Mouse (Mus musculus) heart, embryonic 15.5 days (tissue): ENCODE measurements at regions not wholly inside any gene's neighbourhood (a gene's known extent, or its start where the extent isn't known, plus 50 kb on each side); places are given as distances from the start of the nearest gene placed in this dataset.

Experiments
- ATAC-seq: fragments of 200-750 bp; cut with Nextera tagmentation; replicated peaks from 2 replicates; pipeline ENCODE4 v1.8.0; 2017; ENCODE audit warnings: low read depth, moderate TSS enrichment; ENCODE audit not compliant: insufficient number of reproducible peaks, insufficient read depth, low FRiP score
- H3K27ac ChIP-seq: fragments of 300-500 bp; sonication (generic); 2 replicates; pipeline ENCODE4 v1.5.1; 2015; ENCODE audit warnings: mild to moderate bottlenecking, inconsistent platforms
- H3K27me3 ChIP-seq: fragments of 300-500 bp; sonication (generic); 2 replicates; pipeline ENCODE4 v1.6.1; 2015; ENCODE audit warnings: inconsistent platforms
- H3K36me3 ChIP-seq: fragments of 300-500 bp; sonication (generic); 2 replicates; pipeline ENCODE4 v1.6.1; 2015; ENCODE audit warnings: mild to moderate bottlenecking, inconsistent platforms
- H3K4me1 ChIP-seq: fragments of 300-500 bp; sonication (generic); replicated peaks from 2 replicates; pipeline ENCODE4 v1.6.1; 2015; ENCODE audit warnings: inconsistent platforms
- H3K4me2 ChIP-seq: fragments of 300-500 bp; sonication (generic); 2 replicates; pipeline ENCODE4 v1.6.1; 2015; ENCODE audit warnings: inconsistent platforms, mild to moderate bottlenecking, moderate library complexity
- H3K4me3 ChIP-seq: fragments of 300-500 bp; sonication (generic); 2 replicates; pipeline ENCODE4 v1.5.1; 2015; ENCODE audit warnings: mild to moderate bottlenecking, inconsistent platforms
- H3K9ac ChIP-seq: fragments of 300-500 bp; sonication (generic); 2 replicates; pipeline ENCODE4 v1.6.1; 2015; ENCODE audit warnings: mild to moderate bottlenecking, inconsistent platforms
- H3K9me3 ChIP-seq: fragments of 300-500 bp; sonication (generic); replicated peaks from 2 replicates; pipeline ENCODE4 v1.6.1; 2016; ENCODE audit warnings: inconsistent platforms
- WGBS: fragments of 180-500 bp; shearing (Covaris S2); methylation state at CpG from one replicate; pipeline ENCODE4 v1.1.7; 2015; ENCODE audit warnings: mixed read lengths; 5-methylcytosine and 5-hydroxymethylcytosine counted together

- H3K36me3 ChIP-seq, result no peaks in the 10 kb centered on the region
- H3K4me2 ChIP-seq, result no peak overlapping the region
- H3K27me3 ChIP-seq, result no peaks in the 10 kb centered on the region
- H3K4me1 ChIP-seq, result no peaks in the 10 kb centered on the region
- ATAC-seq, result no peak
- no peaks in the 10 kb centered on the region for H3K9me3 ChIP-seq
- no peak overlapping the region for H3K27ac ChIP-seq
- WGBS, result 11% methylated on average over 3 of the region's 3 CpGs
- H3K9ac ChIP-seq, result no peak overlapping the region
- H3K4me3 ChIP-seq, result no peak overlapping the region
Measured at GRCm38 (mm10) chr8:56682564-56682963, 131.7 kb downstream of the Fbxo8 start.

GRCm38 (mm10) chr8:56684352-56684751 is 133.5 kb downstream of the Fbxo8 start:
- no peak overlapping the region for H3K4me2 ChIP-seq
- WGBS, result 66% methylated on average over 7 of the region's 7 CpGs
- no peaks in the 10 kb centered on the region for H3K9me3 ChIP-seq
- H3K4me3 ChIP-seq, result no peak overlapping the region
- no peak for ATAC-seq
- H3K27me3 ChIP-seq, result no peaks in the 10 kb centered on the region
- no peak overlapping the region for H3K9ac ChIP-seq
- no peaks in the 10 kb centered on the region for H3K4me1 ChIP-seq
- no peak overlapping the region for H3K27ac ChIP-seq
- H3K36me3 ChIP-seq, result no peaks in the 10 kb centered on the region

GRCm38 (mm10) chr8:56695436-56695835 is 144.5 kb downstream of the Fbxo8 start:
- no peak overlapping the region for H3K9ac ChIP-seq
- H3K4me1 ChIP-seq, result no peaks in the 10 kb centered on the region
- H3K4me2 ChIP-seq, result no peak overlapping the region
- whole genome bisulfite sequencing, result 86% methylated on average over 1 of the region's 1 CpGs
- H3K36me3 ChIP-seq, result no peaks in the 10 kb centered on the region
- ATAC-seq, result no peak
- no peak overlapping the region for H3K4me3 ChIP-seq
- H3K27ac ChIP-seq, result no peak overlapping the region
- H3K27me3 ChIP-seq, result no peaks in the 10 kb centered on the region
- H3K9me3 ChIP-seq, result no peaks in the 10 kb centered on the region

GRCm38 (mm10) chr8:56700580-56701145 is 149.8 kb downstream of the Fbxo8 start:
- 48% methylated on average over 2 of the region's 2 CpGs for WGBS
- no peak overlapping the region for H3K9ac ChIP-seq
- ATAC-seq, result no peak
- no peaks in the 10 kb centered on the region for H3K9me3 ChIP-seq
- no peaks in the 10 kb centered on the region for H3K36me3 ChIP-seq
- H3K4me1 ChIP-seq, result peaks cover 3% of the 10 kb centered on the region
- no peaks in the 10 kb centered on the region for H3K27me3 ChIP-seq
- H3K4me3 ChIP-seq, result no peak overlapping the region
- no peak overlapping the region for H3K4me2 ChIP-seq
- H3K27ac ChIP-seq, result no peak overlapping the region

GRCm38 (mm10) chr8:56706377-56706776 is 155.5 kb downstream of the Fbxo8 start:
- ATAC-seq, result no peak
- no peaks in the 10 kb centered on the region for H3K27me3 ChIP-seq
- 62% methylated on average over 10 of the region's 10 CpGs for WGBS
- H3K4me2 ChIP-seq, result no peak overlapping the region
- H3K4me1 ChIP-seq, result no peaks in the 10 kb centered on the region
- H3K9ac ChIP-seq, result no peak overlapping the region
- H3K4me3 ChIP-seq, result no peak overlapping the region
- H3K27ac ChIP-seq, result no peak overlapping the region
- no peaks in the 10 kb centered on the region for H3K36me3 ChIP-seq
- no peaks in the 10 kb centered on the region for H3K9me3 ChIP-seq

- Histone ChIP-seq H3K27me3 (no peaks in the 10 kb centered on the region), H3K4me1 (no peaks in the 10 kb centered on the region), H3K9ac (no peak overlapping the region), H3K4me2 (no peak overlapping the region), H3K36me3 (no peaks in the 10 kb centered on the region), H3K27ac (no peak overlapping the region), H3K4me3 (no peak overlapping the region), H3K9me3 (no peaks in the 10 kb centered on the region)
- no peak; the same call in 1 of the 2 replicates for ATAC-seq
- WGBS, result 33% methylated on average over 14 of the region's 14 CpGs
Measured at GRCm38 (mm10) chr8:56706941-56707706, 156.2 kb downstream of the Fbxo8 start.

GRCm38 (mm10) chr8:56720001-56720400 is 169.1 kb downstream of the Fbxo8 start:
- no peak overlapping the region for H3K4me2 ChIP-seq
- whole genome bisulfite sequencing, result 76% methylated on average over 1 of the region's 1 CpGs
- H3K9ac ChIP-seq, result no peak overlapping the region
- H3K4me3 ChIP-seq, result no peak overlapping the region
- no peaks in the 10 kb centered on the region for H3K4me1 ChIP-seq
- H3K27ac ChIP-seq, result no peak overlapping the region
- no peaks in the 10 kb centered on the region for H3K9me3 ChIP-seq
- no peaks in the 10 kb centered on the region for H3K36me3 ChIP-seq
- ATAC-seq, result no peak
- H3K27me3 ChIP-seq, result no peaks in the 10 kb centered on the region

GRCm38 (mm10) chr8:56722473-56723236 is 171.8 kb downstream of the Fbxo8 start:
- ATAC-seq, result no peak
- Histone ChIP-seq H3K4me1 (no peaks in the 10 kb centered on the region), H3K4me3 (no peak overlapping the region), H3K36me3 (no peaks in the 10 kb centered on the region), H3K9me3 (no peaks in the 10 kb centered on the region), H3K9ac (no peak overlapping the region), H3K4me2 (no peak overlapping the region), H3K27me3 (no peaks in the 10 kb centered on the region), H3K27ac (no peak overlapping the region)
- WGBS, result 43% methylated on average over 2 of the region's 2 CpGs

GRCm38 (mm10) chr8:56724607-56725006 is 173.7 kb downstream of the Fbxo8 start:
- Histone ChIP-seq H3K9me3 (no peaks in the 10 kb centered on the region), H3K4me1 (no peaks in the 10 kb centered on the region), H3K4me2 (no peak overlapping the region), H3K9ac (no peak overlapping the region), H3K27me3 (no peaks in the 10 kb centered on the region), H3K4me3 (no peak overlapping the region), H3K27ac (no peak overlapping the region), H3K36me3 (no peaks in the 10 kb centered on the region)
- ATAC-seq, result no peak
- 49% methylated on average over 2 of the region's 2 CpGs for WGBS

GRCm38 (mm10) chr8:56733318-56733717 is 182.4 kb downstream of the Fbxo8 start:
- no peak overlapping the region for H3K4me2 ChIP-seq
- ATAC-seq, result no peak
- no peak overlapping the region for H3K4me3 ChIP-seq
- no peaks in the 10 kb centered on the region for H3K27me3 ChIP-seq
- H3K36me3 ChIP-seq, result no peaks in the 10 kb centered on the region
- H3K4me1 ChIP-seq, result no peaks in the 10 kb centered on the region
- H3K27ac ChIP-seq, result no peak overlapping the region
- H3K9ac ChIP-seq, result no peak overlapping the region
- H3K9me3 ChIP-seq, result no peaks in the 10 kb centered on the region
- 63% methylated on average over 6 of the region's 6 CpGs for WGBS

GRCm38 (mm10) chr8:56735021-56735420 is 184.1 kb downstream of the Fbxo8 start:
- H3K4me3 ChIP-seq, result no peak overlapping the region
- H3K9ac ChIP-seq, result no peak overlapping the region
- H3K4me1 ChIP-seq, result no peaks in the 10 kb centered on the region
- no peak overlapping the region for H3K27ac ChIP-seq
- 62% methylated on average over 2 of the region's 2 CpGs for WGBS
- ATAC-seq, result no peak
- H3K9me3 ChIP-seq, result no peaks in the 10 kb centered on the region
- no peak overlapping the region for H3K4me2 ChIP-seq
- no peaks in the 10 kb centered on the region for H3K36me3 ChIP-seq
- H3K27me3 ChIP-seq, result no peaks in the 10 kb centered on the region
